Mouse (Mus musculus) ovary, adult 10 weeks (tissue): ENCODE data around the gene Scgb1b29. TPM values are rescaled to one million over a fixed set of nuclear protein-coding genes. Genes with fewer than 3 reads are reported as not detected.

Experiments used
- polyA plus RNA-seq: library from polyadenylated mRNA; stranded (reverse); fragments of 350-450 nt; fragmentation: Illumina TruSeq; extraction: RNeasy Lipid Tissue Mini Kit (QIAGEN cat#74804); gene quantifications from one replicate; pipeline ENCODE4 v1.2.3, GENCODE M21; 2014

Scgb1b29 gene
- polyA plus RNA-seq = not detected

GRCm38 (mm10) chr7:32441241-32441640, at the start of gene Scgb1b29:
TSS of gene Scgb1b29 (plus strand) at chr7:32441541.

Other genes with a start within 250 kb of the Scgb1b29 start
- gene Scgb2b11, start 230.4 kb upstream of the Scgb1b29 start, polyA plus RNA-seq = not detected
- gene Scgb1b11, start 218.7 kb upstream of the Scgb1b29 start, polyA plus RNA-seq = not detected
- gene Scgb2b12, start 114.3 kb upstream of the Scgb1b29 start, polyA plus RNA-seq = not detected
- not detected for gene Scgb1b12, start 107.4 kb upstream of the Scgb1b29 start, polyA plus RNA-seq